ENCODE assay signal across 22 mouse cellular contexts in genomic region chr15:82907306-82907705, GRCm38 (mm10).
DNase-seq lines count a peak whose midpoint lies in the region; ATAC-seq and TF ChIP-seq lines count a peak whose summit lies in the region.
"Had no signal": no experiment of that assay in that cellular context is flagged by ENCODE, and none has a peak within 500 bp of the region (broad histone marks: within the 10 kb centered on the region; RNA-seq: fewer than 3 reads in every experiment).

No protein-coding gene starts in this region.

- H3K4me1 ChIP-seq in embryonic facial prominence, embryonic 14.5 days (ENCODE audit: control insufficient read depth, insufficient read depth, low read length) = peaks cover 28% of the 10 kb centered on the region

- H3K27me3 ChIP-seq in embryonic facial prominence, embryonic 14.5 days (replicated peaks; ENCODE audit: control insufficient read depth, insufficient read depth, low read length) = no peaks in the 10 kb centered on the region
- H3K27me3 ChIP-seq: midbrain, embryonic 15.5 days had no signal

- ATAC-seq in frontal cortex, adult (ENCODE audit: low TSS enrichment) = peak; percentile 19; the same call in 1 of the 2 replicates
- peak; percentile 9; the same call in 1 of the 2 replicates for ATAC-seq in embryonic facial prominence, embryonic 14.5 days (ENCODE audit: low read depth)
- ATAC-seq: hindbrain, embryonic 16.5 days; midbrain, embryonic 15.5 days had no signal

- TF ChIP-seq CTCF in layer of hippocampus, adult 2 months (conservative IDR thresholded peaks at IDR 0.05) = no peak

- WGBS in embryonic facial prominence, embryonic 14.5 days = 75% methylated on average over 5 of the region's 5 CpGs

- no peak overlapping the region for H3K9ac ChIP-seq in embryonic facial prominence, embryonic 14.5 days (ENCODE audit: low read depth, low read length)
- H3K9ac ChIP-seq: heart, embryonic 13.5 days; liver, postnatal 0 days; midbrain, embryonic 15.5 days had no signal

- H3K4me2 ChIP-seq in embryonic facial prominence, embryonic 14.5 days (ENCODE audit: low read depth, low read length) = no peak overlapping the region
- H3K4me2 ChIP-seq: heart, embryonic 13.5 days; midbrain, embryonic 15.5 days had no signal

- no peak overlapping the region for H3K4me3 ChIP-seq in layer of hippocampus, adult 2 months
- H3K4me3 ChIP-seq in embryonic facial prominence, embryonic 14.5 days (ENCODE audit: low read depth, low read length) = no peak overlapping the region
- H3K4me3 ChIP-seq: erythroblast, embryonic 14.5 days; heart, embryonic 13.5 days; midbrain, embryonic 15.5 days; myocyte had no signal

- DNase-seq in frontal cortex, postnatal 10 days (ENCODE audit: low spot score in 2 of 2) = no peak
- no peak for DNase-seq in layer of hippocampus, adult 2 months (ENCODE audit: low spot score in 2 of 2)
- no peak for DNase-seq in layer of hippocampus, adult 18-20 months (ENCODE audit: low spot score in 2 of 2)
- DNase-seq in testis, postnatal 10 days (ENCODE audit: low spot score) = peak; percentile 31
- no peak for DNase-seq in testis, postnatal 14 days (ENCODE audit: low spot score)
- DNase-seq in embryonic facial prominence, embryonic 14.5 days (ENCODE audit: low spot score) = no peak
- no peak for DNase-seq in MN1 (ENCODE audit: low spot score)
- DNase-seq: adrenal gland, postnatal 36 days; B cell, adult 2 months; cerebellum, adult 11-12 months; kidney, adult 18-20 months; layer of hippocampus, postnatal 36 days; liver, postnatal 0 days; lung, postnatal 14 days; retina, postnatal 1 day had no signal

- H3K9me3 ChIP-seq in embryonic facial prominence, embryonic 14.5 days (ENCODE audit: control insufficient read depth, low read length) = no peaks in the 10 kb centered on the region
- H3K9me3 ChIP-seq: heart, embryonic 13.5 days; midbrain, embryonic 15.5 days had no signal

- peak overlapping the region; percentile 47; the same call in 1 of the 2 replicates for H3K27ac ChIP-seq in layer of hippocampus, adult 2 months
- H3K27ac ChIP-seq in embryonic facial prominence, embryonic 14.5 days (replicated peaks; ENCODE audit: low read depth, low read length) = no peak overlapping the region
- H3K27ac ChIP-seq: heart, embryonic 13.5 days; kidney, postnatal 0 days; midbrain, embryonic 15.5 days had no signal

- H3K36me3 ChIP-seq in embryonic facial prominence, embryonic 14.5 days (ENCODE audit: control insufficient read depth, insufficient read depth, low read length) = no peaks in the 10 kb centered on the region
- H3K36me3 ChIP-seq: heart, embryonic 13.5 days; midbrain, embryonic 15.5 days had no signal
